Comparison of ENCODE assay signal across 11 mouse cellular contexts in the genomic region with DNA sequence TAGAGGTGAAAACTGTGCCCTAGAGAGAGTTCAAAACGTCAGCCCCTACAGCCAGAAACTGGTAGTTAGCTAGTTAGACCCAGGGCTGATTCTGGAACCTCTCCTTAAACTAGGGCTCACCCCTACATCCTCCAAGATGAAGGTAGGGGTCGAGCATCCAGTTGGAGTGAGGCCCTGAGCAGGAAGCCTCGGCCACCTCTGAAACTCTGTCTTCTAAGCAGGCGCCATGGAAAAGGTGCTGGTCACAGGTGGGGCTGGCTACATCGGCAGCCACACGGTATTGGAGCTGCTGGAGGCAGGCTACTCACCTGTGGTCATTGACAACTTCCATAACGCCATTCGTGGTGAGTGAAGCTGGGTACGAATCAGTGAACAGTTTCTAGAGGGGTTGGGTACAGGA. TPM values are rescaled to one million over a fixed set of nuclear protein-coding genes. Genes with fewer than 3 reads are reported as not detected.
A peak's percentile ranks its signal among the peaks of the same experiment; 100 is the strongest.
DNase-seq lines count a peak whose midpoint lies in the region; ATAC-seq and TF ChIP-seq lines count a peak whose summit lies in the region.
"Had no signal": no experiment of that assay in that cellular context is flagged by ENCODE, and none has a peak within 500 bp of the region (broad histone marks: within the 10 kb centered on the region; RNA-seq: fewer than 3 reads in every experiment).

No protein-coding gene starts in this region.

- TF ChIP-seq CTCF in lung, embryonic 14.5 days (IDR thresholded peaks at IDR 0.05; ENCODE audit: low read depth) = no peak

- no peaks in the 10 kb centered on the region for H3K9me3 ChIP-seq in heart, embryonic 10.5 days
- no peaks in the 10 kb centered on the region for H3K9me3 ChIP-seq in lung, embryonic 14.5 days (ENCODE audit: low read depth, low read length)
- H3K9me3 ChIP-seq in hindbrain, embryonic 15.5 days = no peaks in the 10 kb centered on the region
- H3K9me3 ChIP-seq: neural tube, embryonic 12.5 days had no signal

- H3K79me2 ChIP-seq in macrophage (ENCODE audit: inconsistent target) = no peaks in the 10 kb centered on the region; the same call in 1 of the 2 replicates

- ATAC-seq in lung, embryonic 14.5 days (ENCODE audit: insufficient read depth) = no peak
- ATAC-seq in hindbrain, embryonic 15.5 days (ENCODE audit: low FRiP score, low read depth) = no peak
- no peak for ATAC-seq in inflammation-experienced regulatory T-cells, adult 6 months

- H3K4me1 ChIP-seq in heart, embryonic 10.5 days = peaks cover 44% of the 10 kb centered on the region
- H3K4me1 ChIP-seq in lung, embryonic 14.5 days (ENCODE audit: insufficient read depth) = 0 out of 2 replicates have a peak, but pooled peaks cover 3% of the 10 kb centered on the region
- H3K4me1 ChIP-seq in hindbrain, embryonic 15.5 days (replicated peaks) = peaks cover 26% of the 10 kb centered on the region

- no peak overlapping the region for H3K9ac ChIP-seq in lung, embryonic 14.5 days
- H3K9ac ChIP-seq in hindbrain, embryonic 15.5 days = no peak overlapping the region

- H3K27me3 ChIP-seq in heart, embryonic 10.5 days (ENCODE audit: insufficient read depth, poor library complexity, severe bottlenecking) = no peaks in the 10 kb centered on the region
- no peaks in the 10 kb centered on the region for H3K27me3 ChIP-seq in lung, embryonic 14.5 days (ENCODE audit: insufficient read depth, low read length)
- H3K27me3 ChIP-seq in hindbrain, embryonic 15.5 days = no peaks in the 10 kb centered on the region
- H3K27me3 ChIP-seq: neural tube, embryonic 12.5 days had no signal

- no peak overlapping the region for H3K27ac ChIP-seq in heart, embryonic 10.5 days
- no peak overlapping the region for H3K27ac ChIP-seq in lung, embryonic 14.5 days (ENCODE audit: low read depth)
- no peak overlapping the region for H3K27ac ChIP-seq in hindbrain, embryonic 15.5 days (replicated peaks)
- H3K27ac ChIP-seq in macrophage = peak overlapping the region; percentile 73
- H3K27ac ChIP-seq: heart, adult 2 months; neural tube, embryonic 12.5 days had no signal

- peaks cover 55% of the 10 kb centered on the region for H3K36me3 ChIP-seq in heart, embryonic 10.5 days
- peaks cover 62% of the 10 kb centered on the region for H3K36me3 ChIP-seq in lung, embryonic 14.5 days (ENCODE audit: insufficient read depth)
- peaks cover 54% of the 10 kb centered on the region for H3K36me3 ChIP-seq in hindbrain, embryonic 15.5 days
- peaks cover 32% of the 10 kb centered on the region for H3K36me3 ChIP-seq in macrophage (ENCODE audit: inconsistent target)

- H3K4me3 ChIP-seq in heart, embryonic 10.5 days = 0 out of 2 replicates have a peak overlapping the region, but pooled peaks have one; percentile 83
- no peak overlapping the region for H3K4me3 ChIP-seq in lung, embryonic 14.5 days (ENCODE audit: low read depth, low read length)
- 0 out of 2 replicates have a peak overlapping the region, but pooled peaks have one; percentile 76 for H3K4me3 ChIP-seq in hindbrain, embryonic 15.5 days
- peak overlapping the region; percentile 88; the same call in 1 of the 2 replicates for H3K4me3 ChIP-seq in macrophage (ENCODE audit: inconsistent target)

- DNase-seq in heart, embryonic 10.5 days (ENCODE audit: low spot score) = no peak
- no peak for DNase-seq in heart, adult 9 months (ENCODE audit: low spot score in 2 of 2)
- DNase-seq in lung, embryonic 14.5 days = no peak
- no peak for DNase-seq in lung, adult 18-20 months
- no peak for DNase-seq in layer of hippocampus, postnatal 14 days (ENCODE audit: low spot score in 2 of 2)
- DNase-seq: spleen, adult 18-20 months had no signal

- 75% methylated on average over 9 of the region's 9 CpGs for WGBS in heart, embryonic 10.5 days
- 80% methylated on average over 9 of the region's 9 CpGs for WGBS in lung, embryonic 14.5 days
- WGBS in hindbrain, embryonic 15.5 days = 84% methylated on average over 9 of the region's 9 CpGs
- 84% methylated on average over 8 of the region's 9 CpGs for WGBS in macrophage (ENCODE audit: missing documents)

- H3K4me2 ChIP-seq in lung, embryonic 14.5 days = peak overlapping the region; percentile 96
- peak overlapping the region; percentile 89 for H3K4me2 ChIP-seq in hindbrain, embryonic 15.5 days

RNA-seq across cellular contexts. Expression of gene Gale, which starts 1.6 kb away (rescaled TPM):
- 46.0 and 48.0 TPM in 2 replicates for polyA plus RNA-seq in heart, embryonic 10.5 days (2016; fragmentation: Nextera tagmentation; extraction: Ambion mirVana)
- polyA plus RNA-seq in lung, embryonic 14.5 days (2014; fragmentation: Nextera tagmentation; extraction: Ambion mirVana) = 27.0 and 30.3 TPM in 2 replicates
- polyA plus RNA-seq in hindbrain, embryonic 15.5 days (2015; fragmentation: Nextera tagmentation; extraction: Ambion mirVana) = 43.8 and 48.1 TPM in 2 replicates
- total RNA-seq in macrophage (2018; cell fraction: chromatin; rRNA removed) = 10 to 100 TPM in 14 of 26 experiments, 1 to 10 TPM in 12; 3.2 to 21.6 (median 10.5) TPM
- 1 to 10 TPM; 4.3 to 8.2 (median 6.9) TPM for total RNA-seq in macrophage (2018; cell fraction: cytosol; rRNA removed)
- total RNA-seq in macrophage (2018; cell fraction: nucleus; rRNA removed) = 10 to 100 TPM in 7 of 26 experiments, 1 to 10 TPM in 19; 3.3 to 23.2 (median 7.9) TPM
- polyA plus RNA-seq in macrophage (2018) = 3.5 to 12.3 TPM (median 7.7 TPM) in 3 replicates
- 10 to 100 TPM; 14.2 to 26.3 (median 19.0) TPM for polyA plus RNA-seq in inflammation-experienced regulatory T-cells, adult 6 months (2017; shearing (Covaris generic))
- total RNA-seq in layer of hippocampus, postnatal 14 days (2021) = 10 to 100 TPM; 26.9 to 29.0 TPM

RNA-seq across cellular contexts. Expression of gene Lypla2, which starts 7.3 kb away (rescaled TPM):
- 105 and 134 TPM in 2 replicates for polyA plus RNA-seq in heart, embryonic 10.5 days (2016; fragmentation: Nextera tagmentation; extraction: Ambion mirVana)
- 117 and 132 TPM in 2 replicates for polyA plus RNA-seq in lung, embryonic 14.5 days (2014; fragmentation: Nextera tagmentation; extraction: Ambion mirVana)
- polyA plus RNA-seq in hindbrain, embryonic 15.5 days (2015; fragmentation: Nextera tagmentation; extraction: Ambion mirVana) = 200 and 214 TPM in 2 replicates
- total RNA-seq in macrophage (2018; cell fraction: chromatin; rRNA removed) = 10 to 100 TPM; 22.2 to 96.4 (median 45.7) TPM
- total RNA-seq in macrophage (2018; cell fraction: cytosol; rRNA removed) = 10 to 100 TPM; 47.7 to 84.9 (median 68.4) TPM
- 10 to 100 TPM; 27.6 to 71.9 (median 44.6) TPM for total RNA-seq in macrophage (2018; cell fraction: nucleus; rRNA removed)
- polyA plus RNA-seq in macrophage (2018) = 41.4 to 77.2 TPM (median 65.0 TPM) in 3 replicates
- 10 to 100 TPM; 61.2 to 78.8 (median 65.5) TPM for polyA plus RNA-seq in inflammation-experienced regulatory T-cells, adult 6 months (2017; shearing (Covaris generic))
- 100 to 1,000 TPM; 107 to 111 TPM for total RNA-seq in layer of hippocampus, postnatal 14 days (2021)

RNA-seq across cellular contexts. Expression of gene Hmgcl, which starts 18.9 kb away (rescaled TPM):
- polyA plus RNA-seq in heart, embryonic 10.5 days (2016; fragmentation: Nextera tagmentation; extraction: Ambion mirVana) = 67.5 and 77.1 TPM in 2 replicates
- polyA plus RNA-seq in lung, embryonic 14.5 days (2014; fragmentation: Nextera tagmentation; extraction: Ambion mirVana) = 71.7 and 78.1 TPM in 2 replicates
- 58.9 and 61.5 TPM in 2 replicates for polyA plus RNA-seq in hindbrain, embryonic 15.5 days (2015; fragmentation: Nextera tagmentation; extraction: Ambion mirVana)
- total RNA-seq in macrophage (2018; cell fraction: chromatin; rRNA removed) = 100 to 1,000 TPM in 8 of 26 experiments, 10 to 100 TPM in 18; 25.9 to 210 (median 73.0) TPM
- 10 to 100 TPM; 25.9 to 74.0 (median 39.7) TPM for total RNA-seq in macrophage (2018; cell fraction: cytosol; rRNA removed)
- total RNA-seq in macrophage (2018; cell fraction: nucleus; rRNA removed) = 100 to 1,000 TPM in 4 of 26 experiments, 10 to 100 TPM in 22; 19.2 to 124 (median 43.3) TPM
- 34.9 to 87.9 TPM (median 66.0 TPM) in 3 replicates for polyA plus RNA-seq in macrophage (2018)
- polyA plus RNA-seq in inflammation-experienced regulatory T-cells, adult 6 months (2017; shearing (Covaris generic)) = 10 to 100 TPM; 70.5 to 83.4 (median 77.2) TPM
- total RNA-seq in layer of hippocampus, postnatal 14 days (2021) = 10 to 100 TPM; 31.3 to 35.0 TPM

RNA-seq across cellular contexts. Expression of gene Pithd1, which starts 22.0 kb away (rescaled TPM):
- 50.8 and 67.8 TPM in 2 replicates for polyA plus RNA-seq in heart, embryonic 10.5 days (2016; fragmentation: Nextera tagmentation; extraction: Ambion mirVana)
- 54.6 and 61.5 TPM in 2 replicates for polyA plus RNA-seq in lung, embryonic 14.5 days (2014; fragmentation: Nextera tagmentation; extraction: Ambion mirVana)
- 63.6 and 66.4 TPM in 2 replicates for polyA plus RNA-seq in hindbrain, embryonic 15.5 days (2015; fragmentation: Nextera tagmentation; extraction: Ambion mirVana)
- total RNA-seq in macrophage (2018; cell fraction: chromatin; rRNA removed) = 10 to 100 TPM in 15 of 26 experiments, 1 to 10 TPM in 11; 1.5 to 33.8 (median 12.7) TPM
- total RNA-seq in macrophage (2018; cell fraction: cytosol; rRNA removed) = 10 to 100 TPM in 21 of 26 experiments, 1 to 10 TPM in 5; 8.3 to 22.3 (median 13.6) TPM
- total RNA-seq in macrophage (2018; cell fraction: nucleus; rRNA removed) = 10 to 100 TPM in 3 of 26 experiments, 1 to 10 TPM in 23; 1.3 to 18.9 (median 7.0) TPM
- 21.2 to 24.6 TPM (median 22.0 TPM) in 3 replicates for polyA plus RNA-seq in macrophage (2018)
- polyA plus RNA-seq in inflammation-experienced regulatory T-cells, adult 6 months (2017; shearing (Covaris generic)) = 10 to 100 TPM in 1 of 3 experiments, 1 to 10 TPM in 2; 8.3 to 16.7 (median 9.8) TPM
- 10 to 100 TPM; 86.8 to 90.1 TPM for total RNA-seq in layer of hippocampus, postnatal 14 days (2021)

RNA-seq across cellular contexts. Expression of gene Fuca1, which starts 44.6 kb away (rescaled TPM):
- polyA plus RNA-seq in heart, embryonic 10.5 days (2016; fragmentation: Nextera tagmentation; extraction: Ambion mirVana) = 44.2 and 51.2 TPM in 2 replicates
- polyA plus RNA-seq in lung, embryonic 14.5 days (2014; fragmentation: Nextera tagmentation; extraction: Ambion mirVana) = 65.1 and 72.7 TPM in 2 replicates
- polyA plus RNA-seq in hindbrain, embryonic 15.5 days (2015; fragmentation: Nextera tagmentation; extraction: Ambion mirVana) = 63.5 and 72.8 TPM in 2 replicates
- 100 to 1,000 TPM in 11 of 26 experiments, 10 to 100 TPM in 15; 17.9 to 210 (median 80.2) TPM for total RNA-seq in macrophage (2018; cell fraction: chromatin; rRNA removed)
- 100 to 1,000 TPM in 10 of 26 experiments, 10 to 100 TPM in 16; 62.4 to 180 (median 86.0) TPM for total RNA-seq in macrophage (2018; cell fraction: cytosol; rRNA removed)
- 100 to 1,000 TPM in 8 of 26 experiments, 10 to 100 TPM in 18; 31.1 to 178 (median 73.6) TPM for total RNA-seq in macrophage (2018; cell fraction: nucleus; rRNA removed)
- polyA plus RNA-seq in macrophage (2018) = 158 to 239 TPM (median 178 TPM) in 3 replicates
- polyA plus RNA-seq in inflammation-experienced regulatory T-cells, adult 6 months (2017; shearing (Covaris generic)) = 100 to 1,000 TPM in 1 of 3 experiments, 10 to 100 TPM in 2; 81.7 to 101 (median 98.9) TPM
- 10 to 100 TPM; 48.9 to 52.6 TPM for total RNA-seq in layer of hippocampus, postnatal 14 days (2021)
